8 mouse cellular contexts compared by ENCODE assay signal in the genomic region with DNA sequence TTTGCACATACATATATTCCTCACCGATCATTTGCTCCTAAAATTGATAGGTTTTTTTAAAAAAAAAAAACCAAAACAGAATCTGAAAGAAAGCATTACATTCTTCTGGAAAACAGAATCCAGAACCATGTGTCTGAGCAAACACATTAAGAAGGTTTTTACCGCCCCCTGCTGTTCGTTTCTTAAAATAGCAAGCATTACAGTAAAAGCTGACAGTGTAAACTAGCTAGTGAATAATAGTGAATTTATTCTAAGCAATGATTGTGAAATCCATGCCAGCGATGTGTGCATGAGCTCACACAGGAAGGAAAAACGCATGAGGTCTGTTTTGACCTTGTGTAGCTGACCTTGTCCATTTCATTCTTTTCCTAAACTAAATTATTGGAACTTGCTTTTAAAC. TPM values are rescaled to one million over a fixed set of nuclear protein-coding genes. Genes with fewer than 3 reads are reported as not detected.
DNase-seq lines count a peak whose midpoint lies in the region; ATAC-seq and TF ChIP-seq lines count a peak whose summit lies in the region.

No protein-coding gene starts in this region.

- ATAC-seq in liver, embryonic 12.5 days = no peak
- peak; percentile 70 for ATAC-seq in common myeloid progenitor, adult 5-6 weeks (replicated peaks; ENCODE audit: low read depth, poor library complexity, severe bottlenecking)
- peak; percentile 40; the same call in 1 of the 2 replicates for ATAC-seq in hindbrain, embryonic 14.5 days (ENCODE audit: low FRiP score)
- peak; percentile 41 for ATAC-seq in neural tube, embryonic 12.5 days (ENCODE audit: low FRiP score, low read depth)

- no peak overlapping the region for H3K27ac ChIP-seq in liver, adult 2 months (replicated peaks; ENCODE audit: insufficient read depth, low read depth, low read length)
- H3K27ac ChIP-seq in liver, embryonic 12.5 days = no peak overlapping the region
- H3K27ac ChIP-seq in hindbrain, embryonic 14.5 days = no peak overlapping the region
- no peak overlapping the region for H3K27ac ChIP-seq in neural tube, embryonic 12.5 days

- H3K79me2 ChIP-seq in liver, adult 2 months (ENCODE audit: control insufficient read depth, insufficient read depth, low read length) = no peaks in the 10 kb centered on the region

- no peak overlapping the region for H3K4me2 ChIP-seq in liver, embryonic 12.5 days
- no peak overlapping the region for H3K4me2 ChIP-seq in hindbrain, embryonic 14.5 days (replicated peaks)
- H3K4me2 ChIP-seq in neural tube, embryonic 12.5 days (replicated peaks) = no peak overlapping the region

- H3K27me3 ChIP-seq in liver, adult 2 months (ENCODE audit: control insufficient read depth, insufficient read depth, low read length) = no peaks in the 10 kb centered on the region
- H3K27me3 ChIP-seq in liver, embryonic 12.5 days (replicated peaks) = no peaks in the 10 kb centered on the region
- no peaks in the 10 kb centered on the region for H3K27me3 ChIP-seq in hindbrain, embryonic 14.5 days (ENCODE audit: control insufficient read depth, insufficient read depth, low read length)
- no peaks in the 10 kb centered on the region for H3K27me3 ChIP-seq in neural tube, embryonic 12.5 days (replicated peaks)

- WGBS in liver, adult 2 months = 6% methylated on average over 5 of the region's 5 CpGs
- 3% methylated on average over 5 of the region's 5 CpGs for WGBS in liver, embryonic 12.5 days (ENCODE audit: insufficient replicate concordance)
- 9% methylated on average over 5 of the region's 5 CpGs for WGBS in hindbrain, embryonic 14.5 days
- 10% methylated on average over 5 of the region's 5 CpGs for WGBS in neural tube, embryonic 12.5 days

- 0 out of 2 replicates have a peak, but pooled peaks have one; percentile 17 for TF ChIP-seq CTCF in liver, adult 2 months (IDR thresholded peaks at IDR 0.05; ENCODE audit: low read depth, low read length)

- no peaks in the 10 kb centered on the region for H3K36me3 ChIP-seq in liver, adult 2 months (ENCODE audit: control insufficient read depth, insufficient read depth, low read length)
- no peaks in the 10 kb centered on the region for H3K36me3 ChIP-seq in liver, embryonic 12.5 days
- H3K36me3 ChIP-seq in hindbrain, embryonic 14.5 days (replicated peaks; ENCODE audit: control insufficient read depth, insufficient read depth) = no peaks in the 10 kb centered on the region
- no peaks in the 10 kb centered on the region for H3K36me3 ChIP-seq in neural tube, embryonic 12.5 days

- TF ChIP-seq POLR2A in liver, adult 2 months (IDR thresholded peaks at IDR 0.05; ENCODE audit: extremely low read depth, insufficient read depth, low read length) = no peak

- intact Hi-C loops in left cerebral cortex, postnatal 4 days (cut with DNase I) = loop anchor here (5.0 kb wide), 2 partner anchors 333 to 353 kb away; no protein-coding TSS in a partner anchor

- H3K9me3 ChIP-seq in liver, embryonic 12.5 days (replicated peaks) = no peaks in the 10 kb centered on the region
- H3K9me3 ChIP-seq in hindbrain, embryonic 14.5 days (ENCODE audit: control insufficient read depth, low read length) = no peaks in the 10 kb centered on the region
- no peaks in the 10 kb centered on the region for H3K9me3 ChIP-seq in neural tube, embryonic 12.5 days

- H3K9ac ChIP-seq in liver, adult 2 months (ENCODE audit: low read depth, low read length) = no peak overlapping the region
- H3K9ac ChIP-seq in liver, embryonic 12.5 days = no peak overlapping the region
- H3K9ac ChIP-seq in hindbrain, embryonic 14.5 days = no peak overlapping the region
- H3K9ac ChIP-seq in neural tube, embryonic 12.5 days = no peak overlapping the region

- H3K4me3 ChIP-seq in liver, adult 2 months (ENCODE audit: insufficient read depth, low read depth, low read length) = no peak overlapping the region
- no peak overlapping the region for H3K4me3 ChIP-seq in liver, embryonic 12.5 days
- H3K4me3 ChIP-seq in hindbrain, embryonic 14.5 days (replicated peaks; ENCODE audit: low read length) = no peak overlapping the region
- H3K4me3 ChIP-seq in neural tube, embryonic 12.5 days = no peak overlapping the region

- peak; percentile 46 for DNase-seq in liver, adult 2 months (ENCODE audit: extremely low read depth, low read depth, low spot score)
- DNase-seq in MN1 (ENCODE audit: low spot score) = peak; percentile 64
- peak; percentile 90 for DNase-seq in hindbrain, embryonic 14.5 days (ENCODE audit: low spot score)
- DNase-seq in left cerebral cortex, postnatal 4 days = peak; percentile 37
- no peak for DNase-seq in ovary, postnatal 36 days (ENCODE audit: low spot score)

- no peaks in the 10 kb centered on the region for H3K4me1 ChIP-seq in liver, adult 2 months (ENCODE audit: control insufficient read depth, insufficient read depth, low read length)
- H3K4me1 ChIP-seq in liver, embryonic 12.5 days = peaks cover 3% of the 10 kb centered on the region; the same call in 1 of the 2 replicates
- no peaks in the 10 kb centered on the region for H3K4me1 ChIP-seq in hindbrain, embryonic 14.5 days (replicated peaks; ENCODE audit: control insufficient read depth, insufficient read depth, low read length)
- no peaks in the 10 kb centered on the region for H3K4me1 ChIP-seq in neural tube, embryonic 12.5 days

RNA-seq across cellular contexts. Expression of gene Palld, which starts 27.2 kb away (rescaled TPM):
- 10.1 and 15.3 TPM in 2 replicates for total RNA-seq in liver, adult 2 months (2014; rRNA removed)
- polyA plus RNA-seq in liver, adult 2 months (2012; rRNA removed) = 17.8 and 25.0 TPM in 2 replicates
- 7.8 and 8.4 TPM in 2 replicates for polyA plus RNA-seq in liver, embryonic 12.5 days (2016; fragmentation: Nextera tagmentation; extraction: Ambion mirVana)
- 0.46 and 0.58 TPM in 2 replicates for total RNA-seq in common myeloid progenitor, adult 5-6 weeks (2017)
- polyA plus RNA-seq in hindbrain, embryonic 14.5 days (2014; fragmentation: Nextera tagmentation; extraction: Ambion mirVana) = 15.9 and 17.3 TPM in 2 replicates
- 1 to 10 TPM; 7.3 to 9.5 TPM for total RNA-seq in left cerebral cortex, postnatal 4 days (2021)
- polyA plus RNA-seq in neural tube, embryonic 12.5 days (2016; fragmentation: Nextera tagmentation; extraction: Ambion mirVana) = 46.7 and 47.6 TPM in 2 replicates

RNA-seq across cellular contexts. Expression of gene Ddx60, which starts 52.6 kb away (rescaled TPM):
- total RNA-seq in liver, adult 2 months (2014; rRNA removed) = 6.3 and 9.1 TPM in 2 replicates
- 1.2 and 1.4 TPM in 2 replicates for polyA plus RNA-seq in liver, adult 2 months (2012; rRNA removed)
- polyA plus RNA-seq in liver, embryonic 12.5 days (2016; fragmentation: Nextera tagmentation; extraction: Ambion mirVana) = 0.30 and 0.37 TPM in 2 replicates
- 10.3 and 13.2 TPM in 2 replicates for total RNA-seq in common myeloid progenitor, adult 5-6 weeks (2017)
- 0.37 and 0.84 TPM in 2 replicates for polyA plus RNA-seq in hindbrain, embryonic 14.5 days (2014; fragmentation: Nextera tagmentation; extraction: Ambion mirVana)
- total RNA-seq in left cerebral cortex, postnatal 4 days (2021) = under 1 TPM; 0.72 to 0.81 TPM
- polyA plus RNA-seq in neural tube, embryonic 12.5 days (2016; fragmentation: Nextera tagmentation; extraction: Ambion mirVana) = 0.10 and 0.27 TPM in 2 replicates
